Mouse (Mus musculus): ENCODE results near the gene Eef1akmt2.

Eef1akmt2 gene

GRCm38 (mm10) chr7:132852173-132852844, at the start of gene Eef1akmt2:
Gene Eef1akmt2 (minus strand): TSS chr7:132852673.
- DNase-seq = peak; percentile 90

- DNase-seq = no peak
Observed at GRCm38 (mm10) chr7:132900826-132901531, 48.5 kb upstream of the Eef1akmt2 start.

- DNase-seq = peak; percentile 27
Observed at GRCm38 (mm10) chr7:132898234-132898633, 45.8 kb upstream of the Eef1akmt2 start.

- no peak for DNase-seq
Observed at GRCm38 (mm10) chr7:132897258-132897657, 44.8 kb upstream of the Eef1akmt2 start.

- peak; percentile 51 for DNase-seq
Observed at GRCm38 (mm10) chr7:132896206-132896815, 43.8 kb upstream of the Eef1akmt2 start.

- DNase-seq = peak; percentile 53
Observed at GRCm38 (mm10) chr7:132894841-132895555, 42.5 kb upstream of the Eef1akmt2 start.

- DNase-seq = no peak
Observed at GRCm38 (mm10) chr7:132893336-132893735, 40.9 kb upstream of the Eef1akmt2 start.

GRCm38 (mm10) chr7:132892806-132893205, 40.3 kb upstream of the Eef1akmt2 start:
- DNase-seq = no peak

- no peak for DNase-seq
Observed at GRCm38 (mm10) chr7:132892311-132892661, 39.8 kb upstream of the Eef1akmt2 start.

- no peak for DNase-seq
Observed at GRCm38 (mm10) chr7:132891561-132892310, 39.3 kb upstream of the Eef1akmt2 start.

- no peak for DNase-seq
Observed at GRCm38 (mm10) chr7:132890201-132890600, 37.7 kb upstream of the Eef1akmt2 start.

- no peak for DNase-seq
Observed at GRCm38 (mm10) chr7:132889691-132890090, 37.2 kb upstream of the Eef1akmt2 start.

GRCm38 (mm10) chr7:132888518-132889249, 36.2 kb upstream of the Eef1akmt2 start:
- no peak for DNase-seq

- no peak for DNase-seq
Observed at GRCm38 (mm10) chr7:132888052-132888451, 35.6 kb upstream of the Eef1akmt2 start.

GRCm38 (mm10) chr7:132887019-132887804, 34.7 kb upstream of the Eef1akmt2 start:
- no peak for DNase-seq

- DNase-seq = no peak
Observed at GRCm38 (mm10) chr7:132884031-132884430, 31.6 kb upstream of the Eef1akmt2 start.

GRCm38 (mm10) chr7:132882343-132882742, 29.9 kb upstream of the Eef1akmt2 start:
- no peak for DNase-seq

GRCm38 (mm10) chr7:132880276-132880675, 27.8 kb upstream of the Eef1akmt2 start:
- no peak for DNase-seq

GRCm38 (mm10) chr7:132875391-132876086, 23.1 kb upstream of the Eef1akmt2 start:
- peak; percentile 56 for DNase-seq

GRCm38 (mm10) chr7:132873043-132873442, 20.6 kb upstream of the Eef1akmt2 start:
- no peak for DNase-seq
